Mouse (Mus musculus) Patski (cell line): Measurements from ENCODE around the gene Dctpp1. TPM values are rescaled to one million over a fixed set of nuclear protein-coding genes. Genes with fewer than 3 reads are reported as not detected.

Experiments
- ATAC-seq: fragments of 100-300 bp; one replicate; pipeline ENCODE4 v1.8.0; 2021
- CTCF ChIA-PET: fragments of 350-600 bp; sonication (Branson Sonifier 250); formaldehyde crosslinking; loops from one replicate; lab custom pipeline; 2022; ENCODE audit warnings: inconsistent platforms; lab: Charles Lee
- POLR2A ChIA-PET: fragments of 350-600 bp; sonication (Branson Sonifier 250); formaldehyde crosslinking; loops from one replicate; lab custom pipeline; 2022; ENCODE audit warnings: antibody characterized with exemption, inconsistent platforms; lab: Charles Lee
- DNase-seq: peaks from one replicate; pipeline ENCODE4 v3.0.0-alpha.2; 2011; ENCODE audit warnings: low read depth, low spot score
- H3K27me3 ChIP-seq: fragments of 371-371 bp; one replicate; pipeline ENCODE4 v1.5.1; 2021
- CTCF ChIP-seq: fragments of 100-300 bp; IDR thresholded peaks from one replicate; pipeline ENCODE4 v1.5.1; 2021
- in situ Hi-C: fragments of 300-500 bp; cut with MboI; formaldehyde crosslinking; loops from 3 replicates; pipeline ENCODE4 v1.11.1; 2018; ENCODE audit warnings: low pct_unique_long_range_greater_than_20kb, mixed read lengths
- polyA plus RNA-seq: library from polyadenylated mRNA; unstranded; gene quantifications from one replicate; pipeline ENCODE4 v1.2.3, GENCODE M21; 2021

Dctpp1 gene
- polyA plus RNA-seq, 1 experiment from 2014 or later: 30.0 TPM

- no peak for ATAC-seq
- no peaks in the 10 kb centered on the region for H3K27me3 ChIP-seq
- in situ Hi-C loops: no loop called here
- no peak for DNase-seq
- no peak for TF ChIP-seq CTCF
- ChIA-PET CTCF (interaction anchor here (2.3 kb wide), 1 partner anchor 18 kb away, joined by 8 read pairs; no protein-coding TSS in a partner anchor), POLR2A (no interaction called here)
These were observed 49.3 kb downstream of the Dctpp1 start for GRCm38 (mm10) chr7:127211014-127211745.

- ATAC-seq (no peak), DNase-seq (no peak)
- no peaks in the 10 kb centered on the region for H3K27me3 ChIP-seq
- POLR2A ChIA-PET: no interaction called here
- no peak for TF ChIP-seq CTCF
- in situ Hi-C loops: no loop called here
- CTCF ChIA-PET: interaction anchor here (1.4 to 2.3 kb wide), 2 partner anchors 9 to 19 kb away, joined by 3 to 8 read pairs; no protein-coding TSS in a partner anchor
These were observed 50.2 kb downstream of the Dctpp1 start for GRCm38 (mm10) chr7:127210266-127210665.

- in situ Hi-C loops: no loop called here
- POLR2A ChIA-PET: interaction anchor here (0.7 kb wide), 1 partner anchor 8 kb away, joined by 3 read pairs; no protein-coding TSS in a partner anchor
- H3K27me3 ChIP-seq: no peaks in the 10 kb centered on the region
- DNase-seq (no peak), ATAC-seq (no peak)
- CTCF ChIA-PET: interaction anchor here (1.4 kb wide), 1 partner anchor 9 kb away, joined by 3 read pairs; no protein-coding TSS in a partner anchor
- TF ChIP-seq CTCF: no peak
These were observed 50.7 kb downstream of the Dctpp1 start for GRCm38 (mm10) chr7:127209851-127210250.

- POLR2A ChIA-PET: interaction anchor here (0.6 to 0.7 kb wide), 2 partner anchors 9 to 310 kb away, joined by 3 read pairs; no protein-coding TSS in a partner anchor
- in situ Hi-C loops: no loop called here
- CTCF ChIA-PET: no interaction called here
- peak; percentile 98 for DNase-seq
- H3K27me3 ChIP-seq: no peaks in the 10 kb centered on the region
- peak; percentile 92 for ATAC-seq
- no peak for TF ChIP-seq CTCF
These were observed 51.7 kb downstream of the Dctpp1 start, which contains the start of gene Mylpf for GRCm38 (mm10) chr7:127208553-127209438. Gene Mylpf, plus strand, starts transcription at chr7:127208890.

GRCm38 (mm10) chr7:127208295-127208552 is 52.3 kb downstream of the Dctpp1 start, which contains the start of gene Tbc1d10b:
Gene Tbc1d10b, minus strand, starts transcription at chr7:127208468.
- ChIA-PET CTCF (no interaction called here), POLR2A (no interaction called here)
- DNase-seq (no peak), ATAC-seq (peak; percentile 25)
- in situ Hi-C loops: no loop called here
- TF ChIP-seq CTCF: no peak
- H3K27me3 ChIP-seq: no peaks in the 10 kb centered on the region

- ChIA-PET POLR2A (interaction anchor here (0.8 to 1.4 kb wide), 2 partner anchors 11 to 24 kb away, joined by 3 read pairs; no protein-coding TSS in a partner anchor), CTCF (no interaction called here)
- DNase-seq: no peak
- TF ChIP-seq CTCF: no peak
- in situ Hi-C loops: no loop called here
- ATAC-seq: no peak
- no peaks in the 10 kb centered on the region for H3K27me3 ChIP-seq
These were observed 52.9 kb downstream of the Dctpp1 start for GRCm38 (mm10) chr7:127207374-127208294.

Other genes starting within 250 kb of the Dctpp1 start
- gene Mvp, start 246.1 kb downstream of the Dctpp1 start, polyA plus RNA-seq: 104 TPM
- gene Pagr1b, start 244.2 kb downstream of the Dctpp1 start, polyA plus RNA-seq: 0.33 TPM
- gene Pagr1a, start 243.4 kb downstream of the Dctpp1 start, polyA plus RNA-seq: 17.5 TPM
- 39.5 TPM for gene Gm42742, start 239.6 kb downstream of the Dctpp1 start, polyA plus RNA-seq
- 0.36 TPM for gene Prrt2, start 239.5 kb downstream of the Dctpp1 start, polyA plus RNA-seq
- gene Maz, start 233.7 kb downstream of the Dctpp1 start, polyA plus RNA-seq: 139 TPM
- gene Kif22, start 218.2 kb downstream of the Dctpp1 start, polyA plus RNA-seq: 47.3 TPM
- not detected for gene Zg16, start 173.4 kb downstream of the Dctpp1 start, polyA plus RNA-seq
- 0.71 TPM for gene AI467606, start 169.3 kb downstream of the Dctpp1 start, polyA plus RNA-seq
- not detected for gene Qprt, start 138.5 kb downstream of the Dctpp1 start, polyA plus RNA-seq
- gene Spn, start 122.9 kb downstream of the Dctpp1 start, polyA plus RNA-seq: 0.21 TPM
- 66.6 TPM for gene Cd2bp2, start 64.7 kb downstream of the Dctpp1 start, polyA plus RNA-seq
- 51.7 TPM for gene Tbc1d10b, start 52.2 kb downstream of the Dctpp1 start, polyA plus RNA-seq
- 6.9 TPM for gene Mylpf, start 51.8 kb downstream of the Dctpp1 start, polyA plus RNA-seq
- gene Zfp553, start 27.6 kb downstream of the Dctpp1 start, polyA plus RNA-seq: 17.7 TPM
- 2.1 TPM for gene Sept1, start 27.6 kb downstream of the Dctpp1 start, polyA plus RNA-seq
- gene Zfp771, start 16.4 kb downstream of the Dctpp1 start, polyA plus RNA-seq: 45.1 TPM
- gene Sephs2, start 13.3 kb upstream of the Dctpp1 start, polyA plus RNA-seq: 89.8 TPM
- gene Itgal, start 35.6 kb upstream of the Dctpp1 start, polyA plus RNA-seq: 0.30 TPM
- 30.3 TPM for gene Zfp768, start 84.9 kb upstream of the Dctpp1 start, polyA plus RNA-seq
- 4.9 TPM for gene Zfp747, start 115.3 kb upstream of the Dctpp1 start, polyA plus RNA-seq
- gene 9130019O22Rik, start 126.5 kb upstream of the Dctpp1 start, polyA plus RNA-seq: 4.9 TPM
- gene E430018J23Rik, start 132.9 kb upstream of the Dctpp1 start, polyA plus RNA-seq: 10.0 TPM
- gene Zfp764, start 146.1 kb upstream of the Dctpp1 start, polyA plus RNA-seq: 2.9 TPM
- gene Zfp688, start 161.4 kb upstream of the Dctpp1 start, polyA plus RNA-seq: 20.6 TPM
- gene Zfp689, start 188.4 kb upstream of the Dctpp1 start, polyA plus RNA-seq: 5.9 TPM
- gene Prr14, start 198.9 kb upstream of the Dctpp1 start, polyA plus RNA-seq: 71.9 TPM
- 50.1 TPM for gene Fbrs, start 218.5 kb upstream of the Dctpp1 start, polyA plus RNA-seq